Mouse (Mus musculus) midbrain, embryonic 11.5 days (tissue): ENCODE results near the gene Tfap2a. TPM values are rescaled to one million over a fixed set of nuclear protein-coding genes. Genes with fewer than 3 reads are reported as not detected.

ENCODE experiments used
- ATAC-seq: fragments of 200-750 bp; cut with Nextera tagmentation; 2 replicates; pipeline ENCODE4 v1.8.0; 2017; ENCODE audit warnings: moderate TSS enrichment, moderate library complexity; ENCODE audit not compliant: low FRiP score
- DNase-seq: peaks from one replicate; pipeline ENCODE4 v3.0.0; 2015; ENCODE audit warnings: low spot score; ENCODE audit errors: missing footprints
- H3K27ac ChIP-seq: fragments of 300-500 bp; sonication (generic); 2 replicates; pipeline ENCODE4 v1.5.1; 2014; ENCODE audit warnings: low read depth, low read length
- H3K27me3 ChIP-seq: fragments of 300-500 bp; sonication (generic); 2 replicates; pipeline ENCODE4 v1.6.1; 2014; ENCODE audit warnings: mild to moderate bottlenecking, low read length, moderate library complexity, mixed read lengths; ENCODE audit not compliant: control insufficient read depth, insufficient read depth
- H3K36me3 ChIP-seq: fragments of 300-500 bp; sonication (generic); 2 replicates; pipeline ENCODE4 v1.6.1; 2014; ENCODE audit warnings: mild to moderate bottlenecking, low read length, moderate library complexity, mixed read lengths; ENCODE audit not compliant: control insufficient read depth, insufficient read depth
- H3K4me1 ChIP-seq: fragments of 300-500 bp; sonication (generic); 2 replicates; pipeline ENCODE4 v1.6.1; 2014; ENCODE audit warnings: low read length; ENCODE audit not compliant: control insufficient read depth, insufficient read depth
- H3K4me2 ChIP-seq: fragments of 300-500 bp; sonication (generic); 2 replicates; pipeline ENCODE4 v1.6.1; 2014; ENCODE audit warnings: mild to moderate bottlenecking, moderate library complexity
- H3K4me3 ChIP-seq: fragments of 300-500 bp; sonication (generic); 2 replicates; pipeline ENCODE4 v1.5.1; 2014; ENCODE audit warnings: low read depth, low read length
- H3K9ac ChIP-seq: fragments of 300-500 bp; sonication (generic); 2 replicates; pipeline ENCODE4 v1.6.1; 2014; ENCODE audit warnings: low read length
- H3K9me3 ChIP-seq: fragments of 300-500 bp; sonication (generic); 2 replicates; pipeline ENCODE4 v1.6.1; 2016; ENCODE audit warnings: low read length; ENCODE audit not compliant: control insufficient read depth
- WGBS: fragments of 180-500 bp; shearing (Covaris S2); extraction: QIAGEN DNeasy Blood & Tissue Kit; methylation state at CpG from one replicate; pipeline ENCODE4 v1.1.7; 2014; 5-methylcytosine and 5-hydroxymethylcytosine counted together
- polyA plus RNA-seq: library from polyadenylated mRNA; unstranded; fragments of >200 nt; fragmentation: Nextera tagmentation; extraction: Ambion mirVana; gene quantifications from 2 replicates; pipeline ENCODE4 v1.2.1, GENCODE M21; 2014

Tfap2a gene
- polyA plus RNA-seq, 1 experiment from 2014 or later, result 3.0 TPM

DNA sequence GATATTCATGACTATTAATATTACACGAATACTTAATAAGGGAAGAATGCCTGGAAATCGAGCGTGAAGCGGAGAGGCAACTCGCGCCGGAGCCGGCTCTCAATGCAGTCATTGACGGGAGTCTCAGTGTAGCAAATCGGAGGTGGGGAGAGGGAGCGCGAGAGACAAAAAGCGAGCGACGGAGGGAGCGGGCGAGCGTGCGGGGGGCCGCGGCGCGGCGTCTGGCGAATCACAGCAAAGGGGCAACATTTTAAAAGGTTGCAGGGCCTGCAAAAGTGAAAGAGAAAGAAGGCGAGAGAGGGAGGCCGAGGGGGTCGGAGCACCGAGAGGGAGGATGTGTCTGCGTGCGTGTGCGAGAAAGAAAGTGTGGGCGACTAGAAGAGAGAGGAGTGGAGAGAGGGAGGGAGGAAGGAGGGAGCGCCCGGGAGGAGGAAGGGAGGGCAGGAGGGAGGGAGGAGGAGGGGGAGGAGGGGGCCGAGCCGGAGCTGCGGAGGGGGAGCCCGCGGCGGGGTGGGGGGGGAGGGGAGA lies 7.5 kb downstream of the Tfap2a start:
- Histone ChIP-seq H3K9me3 (no peaks in the 10 kb centered on the region), H3K9ac (peak overlapping the region; percentile 59; the same call in 1 of the 2 replicates), H3K36me3 (no peaks in the 10 kb centered on the region), H3K27ac (no peak overlapping the region), H3K4me2 (peak overlapping the region; percentile 58), H3K4me1 (peaks cover 11% of the 10 kb centered on the region), H3K4me3 (peak overlapping the region; percentile 39), H3K27me3 (peaks cover 84% of the 10 kb centered on the region)
- DNase-seq (peak; percentile 98), ATAC-seq (peak; percentile 80)
- WGBS, result under 1% methylated on average over 32 of the region's 41 CpGs

DNA sequence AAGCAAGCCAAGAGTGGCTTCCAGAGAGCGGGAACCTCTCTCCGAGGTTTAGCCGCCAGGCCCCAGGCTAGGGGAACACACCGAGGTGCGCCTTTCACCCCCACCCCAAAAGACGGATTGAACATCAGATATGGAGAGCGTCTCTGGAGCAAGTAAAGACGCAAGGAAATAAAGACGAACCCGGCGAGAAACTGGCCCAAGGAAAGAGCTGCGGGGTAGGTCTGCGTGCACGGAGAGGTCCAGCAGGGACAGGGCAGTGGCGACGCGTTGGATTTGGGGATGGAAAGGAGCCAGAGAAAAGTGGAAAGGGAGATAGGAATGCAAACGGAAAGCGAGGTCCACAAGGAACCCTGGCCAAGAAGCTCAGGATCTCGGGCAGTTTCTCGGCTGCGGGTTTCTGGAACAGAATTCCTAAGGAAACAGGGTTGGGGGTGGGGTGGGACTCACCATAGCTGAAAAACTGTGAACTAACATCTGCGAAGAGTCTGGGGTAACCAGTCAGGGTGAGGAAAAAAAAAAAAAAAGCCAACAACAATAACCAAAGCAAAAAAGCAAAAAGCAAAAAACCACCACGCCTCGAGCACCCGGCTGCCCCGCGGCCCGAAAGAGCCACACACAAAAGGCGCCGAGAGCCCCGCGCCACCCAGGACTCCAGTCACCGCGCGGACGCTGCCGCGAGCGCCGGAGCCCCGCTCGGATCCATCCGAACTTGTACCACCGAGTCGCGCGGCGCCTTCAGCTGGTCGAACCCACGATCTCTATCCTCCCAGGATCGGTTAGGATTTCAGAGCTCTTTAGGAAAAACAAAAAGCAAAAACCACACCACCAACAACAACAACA lies 8.4 kb downstream of the Tfap2a start:
- WGBS, result under 1% methylated on average over 52 of the region's 52 CpGs
- peak overlapping the region; percentile 39 for H3K4me3 ChIP-seq
- DNase-seq, result peak; percentile 97

DNA sequence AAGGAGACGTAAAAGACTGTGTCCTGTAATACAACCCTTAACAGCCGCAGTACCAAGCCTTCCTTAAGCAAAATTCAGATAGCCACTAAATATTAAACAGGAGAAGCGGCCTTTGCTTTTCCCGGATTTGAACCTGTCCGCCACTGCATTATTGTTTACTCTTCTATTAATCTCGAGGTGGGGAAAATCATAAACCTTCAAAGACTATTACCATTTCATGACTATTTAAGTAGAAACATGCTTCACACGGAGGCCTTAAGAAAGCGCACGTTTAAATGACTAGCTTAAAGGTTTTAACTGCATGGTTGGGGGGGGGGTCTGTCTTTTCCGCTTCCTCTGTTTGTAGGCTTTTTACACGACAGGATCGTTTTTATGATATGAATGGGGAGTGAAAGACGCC lies 9.1 kb downstream of the Tfap2a start:
- peaks cover 84% of the 10 kb centered on the region for H3K27me3 ChIP-seq
- no peaks in the 10 kb centered on the region for H3K36me3 ChIP-seq
- no peak overlapping the region; the same call in 1 of the 2 replicates for H3K9ac ChIP-seq
- no peak overlapping the region for H3K27ac ChIP-seq
- ATAC-seq, result no peak
- under 1% methylated on average over 13 of the region's 13 CpGs for WGBS
- peaks cover 9% of the 10 kb centered on the region for H3K4me1 ChIP-seq
- H3K4me3 ChIP-seq, result peak overlapping the region; percentile 39
- no peak overlapping the region; the same call in 1 of the 2 replicates for H3K4me2 ChIP-seq
- no peaks in the 10 kb centered on the region for H3K9me3 ChIP-seq
- peak; percentile 96 for DNase-seq

More for the DNA sequence above, 8.4 kb downstream of the Tfap2a start:
- H3K27ac ChIP-seq, result no peak overlapping the region; the same call in 1 of the 2 replicates
- peaks cover 84% of the 10 kb centered on the region for H3K27me3 ChIP-seq
- peak overlapping the region; percentile 46; the same call in 1 of the 2 replicates for H3K9ac ChIP-seq
- no peak for ATAC-seq
- no peaks in the 10 kb centered on the region for H3K36me3 ChIP-seq
- peak overlapping the region; percentile 58 for H3K4me2 ChIP-seq
- peaks cover 11% of the 10 kb centered on the region for H3K4me1 ChIP-seq
- H3K9me3 ChIP-seq, result no peaks in the 10 kb centered on the region

DNA sequence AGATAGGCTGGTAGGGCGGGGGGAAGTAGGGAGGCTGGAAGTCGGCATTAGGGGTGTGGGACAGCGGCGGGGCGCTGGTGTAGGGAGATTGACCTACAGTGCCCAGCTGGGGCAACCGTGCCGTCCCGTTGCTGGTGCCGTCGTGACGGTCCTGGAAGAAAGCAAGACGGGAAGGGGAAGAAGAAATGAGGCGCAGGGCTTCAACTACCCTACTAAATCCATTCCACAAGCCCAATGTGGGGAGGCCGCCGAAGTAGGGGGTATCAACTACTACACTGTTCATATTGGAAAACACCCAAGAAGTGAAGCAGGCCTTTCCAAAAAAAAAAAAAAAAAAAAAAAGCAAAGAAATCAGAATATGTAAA lies 9.6 kb downstream of the Tfap2a start:
- H3K36me3 ChIP-seq, result no peaks in the 10 kb centered on the region
- peaks cover 9% of the 10 kb centered on the region for H3K4me1 ChIP-seq
- H3K9me3 ChIP-seq, result no peaks in the 10 kb centered on the region
- H3K27ac ChIP-seq, result peak overlapping the region; percentile 20; the same call in 1 of the 2 replicates
- no peak overlapping the region; the same call in 1 of the 2 replicates for H3K4me2 ChIP-seq
- 1% methylated on average over 15 of the region's 15 CpGs for WGBS
- ATAC-seq, result no peak
- H3K9ac ChIP-seq, result peak overlapping the region; percentile 33; the same call in 1 of the 2 replicates
- peaks cover 84% of the 10 kb centered on the region for H3K27me3 ChIP-seq
- DNase-seq, result no peak
- peak overlapping the region; percentile 20 for H3K4me3 ChIP-seq

DNA sequence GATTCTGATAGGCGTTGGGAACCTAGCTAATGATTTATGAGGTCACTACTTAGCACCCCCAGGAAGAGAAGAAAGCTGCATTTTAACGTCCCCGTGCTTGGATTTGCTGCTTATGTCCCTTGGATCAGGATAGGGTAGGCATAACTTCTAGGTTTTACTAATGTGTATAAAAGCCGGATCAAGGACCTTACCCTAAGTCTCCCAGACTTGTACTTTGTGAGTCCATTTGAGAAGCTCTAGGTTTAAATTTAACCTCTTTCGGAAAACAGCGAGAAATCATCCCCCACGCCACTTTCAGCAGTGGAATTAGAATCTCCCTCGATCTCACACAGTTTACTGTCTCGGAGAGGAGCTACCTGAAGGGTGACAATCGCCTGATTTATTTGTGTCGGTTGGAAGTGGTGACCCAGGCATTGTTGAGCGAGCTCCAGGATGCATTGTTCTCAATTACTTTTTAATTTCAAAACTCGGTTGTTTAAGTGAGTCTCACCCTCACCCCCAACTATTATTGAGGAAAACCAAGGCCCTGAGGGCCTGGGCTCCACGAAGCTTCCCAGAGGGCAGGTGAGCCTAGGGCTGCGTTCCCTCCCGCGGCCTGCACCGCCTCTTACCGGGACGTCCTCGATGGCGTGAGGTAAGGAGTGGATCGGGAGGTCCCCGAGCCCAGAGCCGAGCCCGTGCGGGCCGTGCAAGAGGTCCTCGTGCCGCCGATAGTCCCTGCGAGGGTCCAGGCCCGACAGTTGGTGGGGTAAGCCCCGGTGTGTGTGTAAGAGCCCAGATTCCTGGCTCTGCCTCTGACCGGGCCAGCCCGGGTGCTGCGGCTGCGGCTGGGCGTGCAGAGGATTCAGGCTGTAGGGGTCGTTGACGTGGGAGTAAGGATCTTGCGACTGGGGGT lies 10.2 kb downstream of the Tfap2a start:
- H3K36me3 ChIP-seq, result no peaks in the 10 kb centered on the region
- no peaks in the 10 kb centered on the region for H3K9me3 ChIP-seq
- ATAC-seq (0 out of 2 replicates have a peak, but pooled peaks have one; percentile 3), DNase-seq (no peak)
- 1% methylated on average over 42 of the region's 42 CpGs for WGBS
- H3K9ac ChIP-seq, result peak overlapping the region; percentile 33; the same call in 1 of the 2 replicates
- peaks cover 4% of the 10 kb centered on the region for H3K4me1 ChIP-seq
- H3K27ac ChIP-seq, result peak overlapping the region; percentile 20; the same call in 1 of the 2 replicates
- peak overlapping the region; percentile 20 for H3K4me3 ChIP-seq
- peaks cover 81% of the 10 kb centered on the region for H3K27me3 ChIP-seq
- H3K4me2 ChIP-seq, result no peak overlapping the region; the same call in 1 of the 2 replicates

DNA sequence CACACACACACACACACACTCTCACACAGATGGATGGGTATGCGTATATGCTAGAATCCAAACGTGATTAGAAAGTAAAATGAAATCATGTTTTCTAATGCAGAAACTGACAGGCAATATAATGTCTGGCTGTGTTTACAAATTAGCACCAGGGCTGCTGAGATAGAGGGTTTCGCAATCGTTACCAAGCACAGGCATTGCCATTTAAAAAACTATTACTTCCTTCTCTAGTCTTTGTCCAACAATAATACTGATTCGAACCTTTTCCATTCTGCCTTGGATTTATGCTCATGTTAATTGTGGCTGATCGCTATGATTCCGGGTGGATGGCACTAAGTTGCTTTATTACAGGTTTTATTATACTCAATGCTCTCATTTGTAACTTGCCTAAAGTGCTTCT lies 12.3 kb downstream of the Tfap2a start:
- Histone ChIP-seq H3K36me3 (no peaks in the 10 kb centered on the region), H3K27ac (no peak overlapping the region), H3K9ac (no peak overlapping the region), H3K4me1 (peaks cover 3% of the 10 kb centered on the region), H3K4me3 (no peak overlapping the region), H3K4me2 (no peak overlapping the region), H3K27me3 (peaks cover 73% of the 10 kb centered on the region), H3K9me3 (no peaks in the 10 kb centered on the region)
- ATAC-seq, result no peak
- 7% methylated on average over 7 of the region's 7 CpGs for WGBS
- no peak for DNase-seq

DNA sequence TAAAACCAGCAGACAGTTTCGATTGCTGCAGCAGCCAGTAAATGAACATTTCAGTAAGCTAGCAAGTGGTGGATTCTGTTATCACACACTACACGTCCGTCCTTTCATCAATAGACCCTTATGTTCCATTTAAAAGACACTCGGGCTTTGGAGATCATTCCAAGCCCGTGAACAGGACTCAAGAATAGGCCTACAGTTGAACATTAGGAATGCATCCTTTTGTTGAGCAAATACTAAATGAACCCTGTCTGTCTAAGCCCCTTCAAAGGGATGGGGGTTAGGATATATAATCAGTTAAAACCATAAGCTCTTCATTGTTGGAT lies 14.6 kb downstream of the Tfap2a start:
- H3K4me1 ChIP-seq, result 0 out of 2 replicates have a peak, but pooled peaks cover 3% of the 10 kb centered on the region
- ATAC-seq (no peak), DNase-seq (no peak)
- no peak overlapping the region for H3K27ac ChIP-seq
- peak overlapping the region; percentile 52 for H3K4me3 ChIP-seq
- peaks cover 82% of the 10 kb centered on the region for H3K27me3 ChIP-seq
- no peak overlapping the region for H3K9ac ChIP-seq
- H3K9me3 ChIP-seq, result no peaks in the 10 kb centered on the region
- peak overlapping the region; percentile 69 for H3K4me2 ChIP-seq
- WGBS, result 3% methylated on average over 5 of the region's 5 CpGs
- H3K36me3 ChIP-seq, result no peaks in the 10 kb centered on the region

DNA sequence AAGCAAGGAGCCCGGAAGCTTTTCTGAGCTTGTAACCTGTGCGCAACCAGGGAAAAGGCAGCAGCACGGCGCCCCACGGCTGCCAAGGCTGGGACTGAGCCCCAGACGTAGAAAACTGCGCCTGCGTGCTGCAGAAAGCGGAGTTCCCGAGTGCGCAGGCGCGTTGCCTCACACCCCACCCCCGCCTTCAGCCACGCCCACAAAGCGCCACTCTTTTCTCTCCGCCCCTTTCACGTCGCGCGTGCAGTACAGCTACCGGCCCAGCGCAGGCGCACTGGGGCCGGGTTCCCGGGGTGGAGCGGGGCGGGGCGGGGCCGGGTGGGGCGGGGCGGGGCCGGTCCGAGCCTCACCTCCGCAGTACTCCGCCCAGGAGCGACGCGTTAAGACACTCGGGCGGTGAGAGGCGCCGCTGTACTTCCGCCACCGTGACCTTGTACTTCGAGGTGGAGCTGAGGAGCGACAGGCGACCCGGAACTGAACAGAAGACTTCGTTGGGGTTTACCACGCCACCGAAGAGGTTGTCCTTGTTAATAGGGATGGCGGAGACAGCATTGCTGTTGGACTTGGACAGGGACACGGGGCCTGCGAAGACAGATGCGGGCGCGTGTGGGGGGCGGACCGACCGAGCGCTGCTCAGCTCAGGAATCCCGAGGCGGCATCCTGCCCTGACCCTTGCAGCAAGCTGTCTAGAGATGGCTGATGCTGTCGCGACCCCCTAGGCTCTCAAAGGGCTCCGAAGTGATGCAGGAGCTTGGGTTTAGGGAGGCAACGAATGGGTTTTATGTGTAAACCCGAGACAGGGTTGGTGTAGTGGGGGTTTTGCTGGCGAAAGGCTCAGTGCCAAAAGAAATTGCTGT lies 15.2 kb downstream of the Tfap2a start:
- Histone ChIP-seq H3K4me1 (0 out of 2 replicates have a peak, but pooled peaks cover 3% of the 10 kb centered on the region), H3K27ac (no peak overlapping the region), H3K36me3 (no peaks in the 10 kb centered on the region), H3K9me3 (no peaks in the 10 kb centered on the region), H3K9ac (peak overlapping the region; percentile 39), H3K27me3 (peaks cover 82% of the 10 kb centered on the region), H3K4me3 (peak overlapping the region; percentile 52), H3K4me2 (peak overlapping the region; percentile 69)
- DNase-seq (peak; percentile 99), ATAC-seq (peak; percentile 96)
- WGBS, result under 1% methylated on average over 70 of the region's 70 CpGs
